Mouse (Mus musculus) heart, postnatal 0 days (tissue): ENCODE data around the gene Rhd. TPM values are rescaled to one million over a fixed set of nuclear protein-coding genes. Genes with fewer than 3 reads are reported as not detected.

ENCODE experiments used
- ATAC-seq: fragments of 200-750 bp; cut with Nextera tagmentation; 2 replicates; pipeline ENCODE4 v1.8.0; 2017; ENCODE audit warnings: low read depth, moderate number of reproducible peaks, moderate library complexity; ENCODE audit not compliant: insufficient read depth
- DNase-seq: peaks from one replicate; pipeline ENCODE4 v3.0.0-alpha.2; 2016; ENCODE audit warnings: low spot score
- H3K27ac ChIP-seq: fragments of 300-500 bp; sonication (generic); 2 replicates; pipeline ENCODE4 v1.5.1; 2014; ENCODE audit warnings: low read depth, mild to moderate bottlenecking
- H3K27me3 ChIP-seq: fragments of 300-500 bp; sonication (generic); 2 replicates; pipeline ENCODE4 v1.6.1; 2014; ENCODE audit warnings: low read length, mixed read lengths; ENCODE audit not compliant: control insufficient read depth, insufficient read depth
- H3K36me3 ChIP-seq: fragments of 300-500 bp; sonication (generic); replicated peaks from 2 replicates; pipeline ENCODE4 v1.6.1; 2014; ENCODE audit warnings: low read length, mixed read lengths; ENCODE audit not compliant: control insufficient read depth, insufficient read depth
- H3K4me1 ChIP-seq: fragments of 300-500 bp; sonication (generic); 2 replicates; pipeline ENCODE4 v1.6.1; 2014; ENCODE audit warnings: antibody characterized with exemption; ENCODE audit not compliant: control insufficient read depth, insufficient read depth
- H3K4me2 ChIP-seq: fragments of 300-500 bp; sonication (generic); 2 replicates; pipeline ENCODE4 v1.6.1; 2014; ENCODE audit warnings: low read depth, mild to moderate bottlenecking, low read length, moderate library complexity
- H3K4me3 ChIP-seq: fragments of 300-500 bp; sonication (generic); 2 replicates; pipeline ENCODE4 v1.5.1; 2014; ENCODE audit warnings: low read depth, low read length
- H3K9ac ChIP-seq: fragments of 300-500 bp; sonication (generic); replicated peaks from 2 replicates; pipeline ENCODE4 v1.6.1; 2014; ENCODE audit warnings: low read depth, low read length, mixed read lengths
- H3K9me3 ChIP-seq: fragments of 300-500 bp; sonication (generic); replicated peaks from 2 replicates; pipeline ENCODE4 v1.6.1; 2016; ENCODE audit warnings: low read length; ENCODE audit not compliant: control insufficient read depth
- CTCF ChIP-seq: IDR thresholded peaks from 2 replicates; pipeline ENCODE4 v1.5.1; 2016; ENCODE audit warnings: antibody characterized with exemption, control low read depth, low read depth
- EP300 ChIP-seq: IDR thresholded peaks from 2 replicates; pipeline ENCODE4 v1.6.1; 2016; ENCODE audit warnings: antibody characterized with exemption, low read depth
- WGBS: fragments of 180-500 bp; shearing (Covaris S2); extraction: QIAGEN DNeasy Blood & Tissue Kit; methylation state at CpG from one replicate; pipeline ENCODE4 v1.1.7; 2014; 5-methylcytosine and 5-hydroxymethylcytosine counted together
- polyA plus RNA-seq: library from polyadenylated mRNA; unstranded; fragments of >200 nt; fragmentation: Nextera tagmentation; extraction: Ambion mirVana; gene quantifications from 2 replicates; pipeline ENCODE4 v1.2.1, GENCODE M21; 2015
- total RNA-seq: library from RNA; depleted of rRNA; stranded (reverse); fragments of >200 nt; gene quantifications from 2 replicates; pipeline ENCODE4 v1.2.3, GENCODE M21; 2014; ENCODE audit warnings: low replicate concordance; rRNA removed

The Rhd gene
- total and polyA plus RNA-seq, 2 experiments from 2014 or later = 7.7 to 10.3 TPM

GRCm38 (mm10) chr4:134930684-134931481 is 66.5 kb downstream of the Rhd start, which contains the start of gene Syf2:
Syf2 (plus strand) TSS chr4:134930898.
- H3K27me3 ChIP-seq = no peaks in the 10 kb centered on the region
- peak; percentile 96 for DNase-seq
- no peaks in the 10 kb centered on the region for H3K9me3 ChIP-seq
- TF ChIP-seq EP300 = peak; percentile 88; the same call in 1 of the 2 replicates
- TF ChIP-seq CTCF = no peak
- peak; percentile 96 for ATAC-seq
- H3K4me2 ChIP-seq = peak within 1 kb of the TSS; percentile 86
- peak within 1 kb of the TSS; percentile 82 for H3K9ac ChIP-seq
- H3K36me3 ChIP-seq = peaks cover 57% of the 10 kb centered on the region
- under 1% methylated on average over 68 of the region's 68 CpGs for WGBS
- H3K27ac ChIP-seq = peak within 1 kb of the TSS; percentile 91
- H3K4me1 ChIP-seq = peaks cover 8% of the 10 kb centered on the region
- peak within 1 kb of the TSS; percentile 95 for H3K4me3 ChIP-seq

- TF ChIP-seq CTCF (no peak), EP300 (0 out of 2 replicates have a peak, but pooled peaks have one; percentile 39)
- H3K27ac ChIP-seq = peak overlapping the region; percentile 88
- H3K9me3 ChIP-seq = no peaks in the 10 kb centered on the region
- DNase-seq (peak; percentile 74), ATAC-seq (peak; percentile 77)
- 19% methylated on average over 17 of the region's 17 CpGs for WGBS
- H3K36me3 ChIP-seq = peaks cover 42% of the 10 kb centered on the region
- H3K4me1 ChIP-seq = no peaks in the 10 kb centered on the region; the same call in 1 of the 2 replicates
- H3K4me3 ChIP-seq = no peak overlapping the region
- H3K9ac ChIP-seq = no peak overlapping the region
- H3K4me2 ChIP-seq = peak overlapping the region; percentile 52
- H3K27me3 ChIP-seq = no peaks in the 10 kb centered on the region
Measured at GRCm38 (mm10) chr4:134937240-134938176, 73.2 kb downstream of the Rhd start.

- H3K9me3 ChIP-seq = no peaks in the 10 kb centered on the region
- H3K27me3 ChIP-seq = no peaks in the 10 kb centered on the region
- H3K9ac ChIP-seq = no peak overlapping the region
- peaks cover 20% of the 10 kb centered on the region for H3K36me3 ChIP-seq
- TF ChIP-seq CTCF = no peak
- no peak for TF ChIP-seq EP300
- DNase-seq (no peak), ATAC-seq (no peak)
- H3K4me2 ChIP-seq = no peak overlapping the region
- no peak overlapping the region for H3K4me3 ChIP-seq
- no peak overlapping the region for H3K27ac ChIP-seq
- H3K4me1 ChIP-seq = no peaks in the 10 kb centered on the region; the same call in 1 of the 2 replicates
- 66% methylated on average over 9 of the region's 9 CpGs for WGBS
Measured at GRCm38 (mm10) chr4:134939900-134940299, 75.6 kb downstream of the Rhd start.

GRCm38 (mm10) chr4:134943758-134944538 is 79.6 kb downstream of the Rhd start:
- DNase-seq (no peak), ATAC-seq (no peak)
- TF ChIP-seq EP300 (no peak), CTCF (no peak)
- no peak overlapping the region for H3K4me2 ChIP-seq
- H3K9me3 ChIP-seq = no peaks in the 10 kb centered on the region
- H3K27me3 ChIP-seq = no peaks in the 10 kb centered on the region
- 40% methylated on average over 27 of the region's 27 CpGs for WGBS
- no peaks in the 10 kb centered on the region for H3K4me1 ChIP-seq
- no peak overlapping the region for H3K27ac ChIP-seq
- H3K9ac ChIP-seq = no peak overlapping the region
- no peaks in the 10 kb centered on the region for H3K36me3 ChIP-seq
- H3K4me3 ChIP-seq = no peak overlapping the region

Other genes starting within 250 kb of the Rhd start
- gene Man1c1, start 160.2 kb upstream of the Rhd start, total RNA-seq = 14.8 and 21.2 TPM in 2 replicates
- gene Man1c1, start 160.2 kb upstream of the Rhd start, polyA plus RNA-seq = 3.8 TPM in 2 replicates
- 9.4 and 31.8 TPM in 2 replicates for gene Ldlrap1, start 96.5 kb upstream of the Rhd start, total RNA-seq
- 11.6 and 12.3 TPM in 2 replicates for gene Ldlrap1, start 96.5 kb upstream of the Rhd start, polyA plus RNA-seq
- gene Maco1, start 11.2 kb upstream of the Rhd start, total RNA-seq = 23.5 and 32.1 TPM in 2 replicates
- 21.7 and 21.8 TPM in 2 replicates for gene Maco1, start 11.2 kb upstream of the Rhd start, polyA plus RNA-seq
- gene Tmem50a, start 50.5 kb downstream of the Rhd start, total RNA-seq = 111 and 117 TPM in 2 replicates
- gene Tmem50a, start 50.5 kb downstream of the Rhd start, polyA plus RNA-seq = 160 and 171 TPM in 2 replicates
- gene Rsrp1, start 59.1 kb downstream of the Rhd start, total RNA-seq = 80.5 and 85.8 TPM in 2 replicates
- 295 and 322 TPM in 2 replicates for gene Rsrp1, start 59.1 kb downstream of the Rhd start, polyA plus RNA-seq
- 19.5 and 31.1 TPM in 2 replicates for gene Syf2, start 66.4 kb downstream of the Rhd start, total RNA-seq
- 66.8 and 73.3 TPM in 2 replicates for gene Syf2, start 66.4 kb downstream of the Rhd start, polyA plus RNA-seq